In the genomic region with DNA sequence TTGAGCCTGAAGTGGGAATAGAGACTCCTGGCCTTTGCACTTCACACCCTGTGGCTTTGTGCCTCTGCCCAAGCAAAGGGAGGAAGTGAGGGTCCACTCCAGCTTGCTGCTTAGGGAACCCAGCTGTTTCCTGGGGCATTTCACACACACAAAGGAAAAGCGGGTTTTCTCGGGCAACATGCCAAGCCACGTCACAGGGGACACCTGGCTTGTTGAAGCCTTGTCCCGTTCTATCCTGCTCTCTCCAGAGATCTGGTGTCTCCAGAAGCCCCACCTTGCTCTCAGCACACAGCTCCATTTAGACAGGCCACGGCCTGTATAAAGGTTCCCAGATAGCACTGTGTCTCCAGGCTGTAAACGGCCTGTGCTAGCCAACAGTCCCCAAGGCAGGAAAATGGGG, we compare ENCODE assay signal across 13 mouse cellular contexts. TPM values are rescaled to one million over a fixed set of nuclear protein-coding genes. Genes with fewer than 3 reads are reported as not detected.
DNase-seq lines count a peak whose midpoint lies in the region; ATAC-seq and TF ChIP-seq lines count a peak whose summit lies in the region.
"Had no signal": no experiment of that assay in that cellular context is flagged by ENCODE, and none has a peak within 500 bp of the region (broad histone marks: within the 10 kb centered on the region; RNA-seq: fewer than 3 reads in every experiment).

No protein-coding gene starts in this region.

- WGBS in embryonic facial prominence, embryonic 12.5 days, result 80% methylated on average over 6 of the region's 6 CpGs
- WGBS in embryonic facial prominence, embryonic 10.5 days, result 86% methylated on average over 6 of the region's 6 CpGs
- WGBS in intestine, postnatal 0 days, result 44% methylated on average over 6 of the region's 6 CpGs

- no peak for ATAC-seq in embryonic facial prominence, embryonic 12.5 days (ENCODE audit: insufficient number of reproducible peaks, insufficient read depth, low FRiP score, low TSS enrichment)
- peak; percentile 47 for ATAC-seq in intestine, postnatal 0 days

- no peaks in the 10 kb centered on the region for H3K9me3 ChIP-seq in embryonic facial prominence, embryonic 12.5 days
- H3K9me3 ChIP-seq in embryonic facial prominence, embryonic 10.5 days, result no peaks in the 10 kb centered on the region
- H3K9me3 ChIP-seq in intestine, postnatal 0 days (ENCODE audit: control insufficient read depth), result no peaks in the 10 kb centered on the region
- H3K9me3 ChIP-seq: hindbrain, embryonic 13.5 days; limb, embryonic 12.5 days; neural tube, embryonic 12.5 days had no signal

- H3K4me2 ChIP-seq in embryonic facial prominence, embryonic 12.5 days (replicated peaks), result no peak overlapping the region
- no peak overlapping the region for H3K4me2 ChIP-seq in intestine, postnatal 0 days (replicated peaks; ENCODE audit: low read depth)
- H3K4me2 ChIP-seq: hindbrain, embryonic 13.5 days; limb, embryonic 12.5 days; neural tube, embryonic 12.5 days had no signal

- peaks cover 17% of the 10 kb centered on the region; the same call in 1 of the 2 replicates for H3K4me1 ChIP-seq in embryonic facial prominence, embryonic 12.5 days
- peaks cover 25% of the 10 kb centered on the region for H3K4me1 ChIP-seq in embryonic facial prominence, embryonic 10.5 days
- H3K4me1 ChIP-seq in intestine, postnatal 0 days (replicated peaks; ENCODE audit: control insufficient read depth, insufficient read depth, low read length), result peaks cover 18% of the 10 kb centered on the region; the same call in 1 of the 2 replicates

- no peaks in the 10 kb centered on the region for H3K36me3 ChIP-seq in embryonic facial prominence, embryonic 12.5 days
- H3K36me3 ChIP-seq in embryonic facial prominence, embryonic 10.5 days (replicated peaks), result no peaks in the 10 kb centered on the region
- H3K36me3 ChIP-seq in intestine, postnatal 0 days (ENCODE audit: control insufficient read depth, insufficient read depth), result no peaks in the 10 kb centered on the region
- H3K36me3 ChIP-seq: hindbrain, embryonic 13.5 days; limb, embryonic 12.5 days; neural tube, embryonic 12.5 days had no signal

- 0 out of 2 replicates have a peak overlapping the region, but pooled peaks have one; percentile 10 for H3K4me3 ChIP-seq in embryonic facial prominence, embryonic 12.5 days
- H3K4me3 ChIP-seq in embryonic facial prominence, embryonic 10.5 days, result no peak overlapping the region
- no peak overlapping the region for H3K4me3 ChIP-seq in intestine, postnatal 0 days (ENCODE audit: low read depth, low read length)
- H3K4me3 ChIP-seq: hindbrain, embryonic 13.5 days; limb, embryonic 12.5 days; neural tube, embryonic 12.5 days had no signal

- no peak for DNase-seq in embryonic facial prominence, embryonic 10.5 days (ENCODE audit: low spot score)
- DNase-seq in kidney, postnatal 4 days, result peak; percentile 61 to 70
- no peak for DNase-seq in kidney, adult 8-10 months
- DNase-seq in 416B (ENCODE audit: low read depth), result peak; percentile 83
- no peak for DNase-seq in ovary, postnatal 10 days (ENCODE audit: low spot score)
- DNase-seq in left cerebral cortex, adult 9 months (ENCODE audit: low spot score in 2 of 2), result no peak
- DNase-seq: cerebellum, postnatal 14 days; midbrain, embryonic 14.5 days had no signal

- H3K27ac ChIP-seq in embryonic facial prominence, embryonic 12.5 days, result no peak overlapping the region
- H3K27ac ChIP-seq in embryonic facial prominence, embryonic 10.5 days (replicated peaks), result no peak overlapping the region
- peak overlapping the region; percentile 68 for H3K27ac ChIP-seq in intestine, postnatal 0 days (ENCODE audit: low read depth, low read length)
- H3K27ac ChIP-seq: hindbrain, embryonic 13.5 days; limb, embryonic 12.5 days; neural tube, embryonic 12.5 days had no signal

- H3K27me3 ChIP-seq in embryonic facial prominence, embryonic 12.5 days, result no peaks in the 10 kb centered on the region; the same call in 1 of the 2 replicates
- peaks cover 11% of the 10 kb centered on the region for H3K27me3 ChIP-seq in embryonic facial prominence, embryonic 10.5 days (replicated peaks; ENCODE audit: low read depth, poor library complexity, severe bottlenecking)
- no peaks in the 10 kb centered on the region for H3K27me3 ChIP-seq in intestine, postnatal 0 days (replicated peaks; ENCODE audit: control insufficient read depth, insufficient read depth, low read length)
- H3K27me3 ChIP-seq: limb, embryonic 12.5 days had no signal

- no peak overlapping the region for H3K9ac ChIP-seq in embryonic facial prominence, embryonic 12.5 days
- H3K9ac ChIP-seq in intestine, postnatal 0 days (ENCODE audit: low read depth, low read length), result no peak overlapping the region
- H3K9ac ChIP-seq: hindbrain, embryonic 13.5 days; limb, embryonic 12.5 days; neural tube, embryonic 12.5 days had no signal

- TF ChIP-seq CTCF in intestine, postnatal 0 days (IDR thresholded peaks at IDR 0.05; ENCODE audit: low read depth), result no peak

RNA-seq across cellular contexts. Expression of gene Paqr7, which starts 4.8 kb away (rescaled TPM):
- polyA plus RNA-seq in embryonic facial prominence, embryonic 12.5 days (2016; fragmentation: Nextera tagmentation; extraction: Ambion mirVana), result 3.3 and 3.4 TPM in 2 replicates
- 1.2 and 2.1 TPM in 2 replicates for polyA plus RNA-seq in embryonic facial prominence, embryonic 10.5 days (2016; fragmentation: Nextera tagmentation; extraction: Ambion mirVana)
- 62.6 and 70.3 TPM in 2 replicates for polyA plus RNA-seq in intestine, postnatal 0 days (2015; fragmentation: Nextera tagmentation; extraction: Ambion mirVana)

RNA-seq across cellular contexts. Expression of gene Aunip, which starts 19.1 kb away (rescaled TPM):
- 11.6 and 13.1 TPM in 2 replicates for polyA plus RNA-seq in embryonic facial prominence, embryonic 12.5 days (2016; fragmentation: Nextera tagmentation; extraction: Ambion mirVana)
- polyA plus RNA-seq in embryonic facial prominence, embryonic 10.5 days (2016; fragmentation: Nextera tagmentation; extraction: Ambion mirVana), result 28.2 and 28.6 TPM in 2 replicates
- polyA plus RNA-seq in intestine, postnatal 0 days (2015; fragmentation: Nextera tagmentation; extraction: Ambion mirVana), result 3.8 TPM in 2 replicates

RNA-seq across cellular contexts. Expression of gene Stmn1, which starts 23.6 kb away (rescaled TPM):
- polyA plus RNA-seq in embryonic facial prominence, embryonic 12.5 days (2016; fragmentation: Nextera tagmentation; extraction: Ambion mirVana), result 2,563 and 2,644 TPM in 2 replicates
- polyA plus RNA-seq in embryonic facial prominence, embryonic 10.5 days (2016; fragmentation: Nextera tagmentation; extraction: Ambion mirVana), result 2,394 and 2,556 TPM in 2 replicates
- 398 and 412 TPM in 2 replicates for polyA plus RNA-seq in intestine, postnatal 0 days (2015; fragmentation: Nextera tagmentation; extraction: Ambion mirVana)

RNA-seq across cellular contexts. Expression of gene Mtfr1l, which starts 43.5 kb away (rescaled TPM):
- polyA plus RNA-seq in embryonic facial prominence, embryonic 12.5 days (2016; fragmentation: Nextera tagmentation; extraction: Ambion mirVana), result 135 and 139 TPM in 2 replicates
- 107 and 114 TPM in 2 replicates for polyA plus RNA-seq in embryonic facial prominence, embryonic 10.5 days (2016; fragmentation: Nextera tagmentation; extraction: Ambion mirVana)
- 84.5 and 88.1 TPM in 2 replicates for polyA plus RNA-seq in intestine, postnatal 0 days (2015; fragmentation: Nextera tagmentation; extraction: Ambion mirVana)

Comparison
In these comparisons a context has a peak if more than half of its experiments do, and no peak if none do; other contexts are left out.
1. DNase-seq: peak in kidney, postnatal 4 days (2 of 2) and 416B (single experiment); none in embryonic facial prominence, embryonic 10.5 days (single experiment), kidney, adult 8-10 months (0 of 2), ovary, postnatal 10 days (single experiment) and left cerebral cortex, adult 9 months (0 of 2).
2. RNA of gene Paqr7, which starts 4.8 kb away (polyA plus RNA-seq): 62.6 to 70.3 TPM in intestine, postnatal 0 days; 3.3 to 3.4 TPM in embryonic facial prominence, embryonic 12.5 days and 1.2 to 2.1 TPM in embryonic facial prominence, embryonic 10.5 days; every median in the first group is over 10 times any median in the second.